Mouse (Mus musculus): ENCODE data around the gene Pold3.
"Not testable (repeated sequence)": the region's sequence is repeated elsewhere in the genome, so short reads cannot be mapped to it uniquely, and the experiment has no call there.

Pold3 gene

GRCm38 (mm10) chr7:100111506-100111905 lies 9.9 kb downstream of the Pold3 start:
- DNase-seq (ENCODE audit: low spot score): no peak

- DNase-seq (ENCODE audit: low spot score): no peak
Observed at GRCm38 (mm10) chr7:100108341-100108740, 13.0 kb downstream of the Pold3 start.

- DNase-seq (ENCODE audit: low spot score): no peak
Observed at GRCm38 (mm10) chr7:100104677-100105076, 16.7 kb downstream of the Pold3 start.

GRCm38 (mm10) chr7:100100031-100100595 lies 21.3 kb downstream of the Pold3 start:
- DNase-seq (ENCODE audit: low spot score): no peak

GRCm38 (mm10) chr7:100086891-100087290 lies 34.5 kb downstream of the Pold3 start:
- DNase-seq (ENCODE audit: low spot score): no peak

- no peak for DNase-seq (ENCODE audit: low spot score)
Observed at GRCm38 (mm10) chr7:100086159-100086755, 35.1 kb downstream of the Pold3 start.

- no peak for DNase-seq (ENCODE audit: low spot score)
Observed at GRCm38 (mm10) chr7:100083812-100084211, 37.6 kb downstream of the Pold3 start.

GRCm38 (mm10) chr7:100082836-100083235 lies 38.5 kb downstream of the Pold3 start:
- no peak for DNase-seq (ENCODE audit: low spot score)

- DNase-seq (ENCODE audit: low spot score): no peak
Observed at GRCm38 (mm10) chr7:100080087-100080781, 41.1 kb downstream of the Pold3 start.

- DNase-seq (ENCODE audit: low spot score): no peak
Observed at GRCm38 (mm10) chr7:100077071-100077470, 44.3 kb downstream of the Pold3 start.

GRCm38 (mm10) chr7:100076296-100076695 lies 45.1 kb downstream of the Pold3 start:
- DNase-seq (ENCODE audit: low spot score): no peak

GRCm38 (mm10) chr7:100073959-100074358 lies 47.4 kb downstream of the Pold3 start:
- DNase-seq (ENCODE audit: low spot score): no peak

- DNase-seq (ENCODE audit: low spot score): not testable (repeated sequence)
Observed at GRCm38 (mm10) chr7:100052991-100053390, 68.4 kb downstream of the Pold3 start.

- no peak for DNase-seq (ENCODE audit: low spot score)
Observed at GRCm38 (mm10) chr7:100051904-100052303, 69.5 kb downstream of the Pold3 start.

GRCm38 (mm10) chr7:100046486-100046885 lies 74.9 kb downstream of the Pold3 start:
- no peak for DNase-seq (ENCODE audit: low spot score)

GRCm38 (mm10) chr7:100043605-100044031 lies 77.7 kb downstream of the Pold3 start:
- DNase-seq (ENCODE audit: low spot score): no peak

GRCm38 (mm10) chr7:100043096-100043495 lies 78.3 kb downstream of the Pold3 start:
- no peak for DNase-seq (ENCODE audit: low spot score)

- no peak for DNase-seq (ENCODE audit: low spot score)
Observed at GRCm38 (mm10) chr7:100042120-100042519, 79.2 kb downstream of the Pold3 start.

- DNase-seq (ENCODE audit: low spot score): no peak
Observed at GRCm38 (mm10) chr7:100036495-100036894, 84.9 kb downstream of the Pold3 start.

GRCm38 (mm10) chr7:100036050-100036449 lies 85.3 kb downstream of the Pold3 start:
- DNase-seq (ENCODE audit: low spot score): no peak

GRCm38 (mm10) chr7:100034815-100035463 lies 86.4 kb downstream of the Pold3 start:
- no peak for DNase-seq (ENCODE audit: low spot score)

- DNase-seq (ENCODE audit: low spot score): no peak
Observed at GRCm38 (mm10) chr7:100033672-100034071, 87.7 kb downstream of the Pold3 start.
